30 mouse cellular contexts compared by ENCODE assay signal in the genomic region with DNA sequence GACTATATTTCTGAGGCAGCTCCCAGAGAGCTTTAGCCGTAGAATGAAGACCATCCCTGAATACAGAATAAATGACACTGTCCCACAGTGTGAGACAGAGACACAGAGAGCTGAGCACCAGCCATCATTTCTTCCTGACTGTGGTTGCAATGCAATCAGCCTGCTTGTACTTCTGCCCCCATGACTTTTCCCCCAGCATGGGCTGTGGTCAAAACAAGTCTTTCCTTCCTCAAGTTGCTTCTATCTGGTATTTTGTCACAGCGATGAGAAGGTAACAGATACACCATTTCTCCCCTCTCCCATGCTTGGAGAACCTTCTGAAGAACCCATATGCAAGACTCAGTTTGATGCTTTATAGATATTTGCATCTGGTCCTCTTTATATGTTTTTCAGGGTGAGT. TPM values are rescaled to one million over a fixed set of nuclear protein-coding genes. Genes with fewer than 3 reads are reported as not detected.
"Had no signal": no experiment of that assay in that cellular context is flagged by ENCODE, and none has a peak within 500 bp of the region (broad histone marks: within the 10 kb centered on the region; RNA-seq: fewer than 3 reads in every experiment).

No protein-coding gene starts in this region.

- ATAC-seq: hindbrain, embryonic 16.5 days; inflammation-experienced regulatory T-cells, adult 6 months; intestine, embryonic 15.5 days had no signal

- H3K27ac ChIP-seq: gastrocnemius, adult 2 months; heart, adult 2 months; heart, embryonic 13.5 days; heart, embryonic 15.5 days; hindbrain, embryonic 10.5 days; hindbrain, embryonic 12.5 days; hindbrain, embryonic 14.5 days; intestine, embryonic 15.5 days; kidney, embryonic 15.5 days; kidney, postnatal 0 days; left cerebral cortex, adult 2 months; limb, embryonic 10.5 days; limb, embryonic 12.5 days; liver, embryonic 13.5 days had no signal

- H3K9ac ChIP-seq: heart, embryonic 13.5 days; heart, embryonic 15.5 days; hindbrain, embryonic 12.5 days; hindbrain, embryonic 14.5 days; intestine, embryonic 15.5 days; kidney, embryonic 15.5 days; limb, embryonic 12.5 days; liver, embryonic 13.5 days had no signal

- H3K4me3 ChIP-seq: gastrocnemius, adult 2 months; heart, adult 2 months; heart, embryonic 13.5 days; heart, embryonic 15.5 days; hindbrain, embryonic 10.5 days; hindbrain, embryonic 12.5 days; intestine, embryonic 15.5 days; kidney, embryonic 15.5 days; left cerebral cortex, adult 2 months; limb, embryonic 10.5 days; limb, embryonic 12.5 days; liver, embryonic 13.5 days had no signal

- H3K4me1 ChIP-seq: limb, embryonic 10.5 days; limb, embryonic 12.5 days had no signal

- DNase-seq: gastrocnemius, adult 2 months; gastrocnemius, postnatal 10 days; gastrocnemius, postnatal 25 days; heart, adult 2 months; heart, postnatal 14 days; heart, postnatal 4 days; kidney, adult 11 months; kidney, adult 2 months; kidney, adult 9 months; kidney, postnatal 14 days; kidney, postnatal 36 days; layer of hippocampus, adult 9-11 months; liver; liver, embryonic 13.5 days had no signal

- H3K36me3 ChIP-seq: heart, embryonic 13.5 days; heart, embryonic 15.5 days; hindbrain, embryonic 10.5 days; hindbrain, embryonic 12.5 days; intestine, embryonic 15.5 days; kidney, embryonic 15.5 days; limb, embryonic 10.5 days; limb, embryonic 12.5 days; liver, embryonic 13.5 days had no signal

- H3K4me2 ChIP-seq: heart, embryonic 11.5 days; heart, embryonic 13.5 days; heart, embryonic 15.5 days; hindbrain, embryonic 12.5 days; hindbrain, embryonic 14.5 days; intestine, embryonic 15.5 days; kidney, embryonic 15.5 days; limb, embryonic 12.5 days; liver, embryonic 11.5 days; liver, embryonic 13.5 days had no signal

- H3K9me3 ChIP-seq: heart, embryonic 13.5 days; heart, embryonic 15.5 days; hindbrain, embryonic 10.5 days; hindbrain, embryonic 12.5 days; intestine, embryonic 15.5 days; kidney, embryonic 15.5 days; limb, embryonic 10.5 days; limb, embryonic 12.5 days; liver, embryonic 13.5 days had no signal

- H3K27me3 ChIP-seq: heart, embryonic 13.5 days; hindbrain, embryonic 12.5 days; intestine, embryonic 15.5 days; kidney, embryonic 15.5 days; liver, embryonic 13.5 days had no signal

RNA-seq across cellular contexts. Expression of gene P2ry2, which starts 20.7 kb away (rescaled TPM):
- polyA plus RNA-seq: inflammation-experienced regulatory T-cells, adult 6 months had no signal

RNA-seq across cellular contexts. Expression of gene P2ry6, which starts 58.9 kb away (rescaled TPM):
- total RNA-seq: granulocyte monocyte progenitor cell, adult 5-6 weeks had no signal
